Mouse (Mus musculus): ENCODE data around the gene Nck2. TPM values are rescaled to one million over a fixed set of nuclear protein-coding genes. Genes with fewer than 3 reads are reported as not detected.

Gene Nck2
- polyA plus RNA-seq (2014; fragmentation: Illumina TruSeq; extraction: RNeasy Lipid Tissue Mini Kit (QIAGEN cat#74804); ENCODE audit: low read depth, low replicate concordance): 20.6 TPM

GRCm38 (mm10) chr1:43444531-43444930, at the start of gene Nck2:
Gene Nck2 (plus strand): TSS chr1:43444579.

Other genes starting within 250 kb of the Nck2 start
- gene Fhl2, start 247.6 kb upstream of the Nck2 start, polyA plus RNA-seq (2014; fragmentation: Illumina TruSeq; extraction: RNeasy Lipid Tissue Mini Kit (QIAGEN cat#74804); ENCODE audit: low read depth, low replicate concordance): 10.4 TPM

Measured in adrenal gland, adult 10 weeks (tissue).